Mouse (Mus musculus) liver, embryonic 14.5 days (tissue): ENCODE data around the gene Socs3.

Source experiments
- CTCF ChIP-seq: IDR thresholded peaks from 2 replicates; pipeline ENCODE4 v1.5.1; 2016; ENCODE audit warnings: antibody characterized with exemption, low read depth, control low read depth
- EP300 ChIP-seq: IDR thresholded peaks from 2 replicates; pipeline ENCODE4 v1.6.1; 2016; ENCODE audit warnings: antibody characterized with exemption, low read depth

- TF ChIP-seq CTCF (no peak), EP300 (no peak)
Observed at GRCm38 (mm10) chr11:117967249-117968015, 2.4 kb downstream of the Socs3 start.
